Mouse (Mus musculus) olfactory bulb, adult 2 months (tissue): ENCODE data around the gene Ndufb6.

Source experiments
- CTCF ChIP-seq: fragments of 200-500 bp; IDR thresholded peaks from 2 replicates; pipeline ENCODE4 v1.5.1; 2012; ENCODE audit warnings: low read depth, mild to moderate bottlenecking, low read length, moderate library complexity; ENCODE audit not compliant: insufficient read depth
- POLR2A ChIP-seq: fragments of 200-500 bp; IDR thresholded peaks from 2 replicates; pipeline ENCODE4 v1.6.1; 2012; ENCODE audit warnings: mild to moderate bottlenecking, low read depth, low read length, moderate library complexity; ENCODE audit not compliant: insufficient read depth

- no peak for TF ChIP-seq POLR2A
- no peak for TF ChIP-seq CTCF
Measured at GRCm38 (mm10) chr4:40239409-40240271, 39.6 kb downstream of the Ndufb6 start, which contains the start of gene Ddx58.
